Mouse (Mus musculus) CH12.LX (cell line): ENCODE measurements around the gene Tns3. TPM values are rescaled to one million over a fixed set of nuclear protein-coding genes. Genes with fewer than 3 reads are reported as not detected.

ENCODE experiments used
- DNase-seq: peaks from one replicate; pipeline ENCODE4 v3.0.0-alpha.2; 2013; ENCODE audit errors: extremely low read depth
- H3K27ac ChIP-seq: 2 replicates; pipeline ENCODE4 v1.5.1; 2012; ENCODE audit warnings: low read depth, mild to moderate bottlenecking, control low read depth, moderate library complexity; ENCODE audit not compliant: insufficient read depth
- H3K27me3 ChIP-seq: replicated peaks from 2 replicates; pipeline ENCODE3; 2012; ENCODE audit warnings: inconsistent platforms
- H3K36me3 ChIP-seq, 2 experiments: replicated peaks in 1 of 2; 2 replicates each; pipeline versions ENCODE3 to v1.6.1; 2012; ENCODE audit warnings: inconsistent platforms in 1 of 2, low read length in 1 of 2, mild to moderate bottlenecking in 1 of 2, mixed read lengths in 1 of 2, moderate library complexity in 1 of 2; ENCODE audit not compliant: control insufficient read depth in 1 of 2, insufficient read depth in 1 of 2
- H3K4me1 ChIP-seq, 2 experiments: 2 replicates each; pipeline ENCODE4 v1.6.1; 2012; ENCODE audit warnings: inconsistent platforms in 1 of 2, moderate library complexity in 1 of 2; ENCODE audit not compliant: insufficient read depth in 2 of 2, control insufficient read depth in 1 of 2
- H3K4me2 ChIP-seq: 2 replicates; pipeline ENCODE4 v1.6.1; 2012; ENCODE audit warnings: low read depth, mild to moderate bottlenecking, control low read depth; ENCODE audit not compliant: poor library complexity, insufficient read depth, severe bottlenecking
- H3K4me3 ChIP-seq, 3 experiments: fragments of 150-350 bp in 1 of 3; sonication (generic) in 1 of 3; replicated peaks in 1 of 3; 2 replicates each; pipeline versions ENCODE3 to v1.5.1; 2011 to 2012; ENCODE audit warnings: low read depth in 2 of 3, low read length in 2 of 3, mild to moderate bottlenecking in 2 of 3, moderate library complexity in 2 of 3, control low read depth in 1 of 3, improper control_type of control experiment in 1 of 3, inconsistent platforms in 1 of 3, mixed read lengths in 1 of 3; ENCODE audit not compliant: poor library complexity in 1 of 3
- H3K79me2 ChIP-seq: replicated peaks from 2 replicates; pipeline ENCODE4 v1.6.1; 2012; ENCODE audit warnings: mild to moderate bottlenecking, moderate library complexity; ENCODE audit not compliant: control insufficient read depth, poor library complexity, insufficient read depth, severe bottlenecking; ENCODE audit errors: extremely low read depth
- H3K9ac ChIP-seq: 2 replicates; pipeline ENCODE4 v1.6.1; 2012; ENCODE audit warnings: low read depth, mild to moderate bottlenecking, control low read depth, moderate library complexity; ENCODE audit not compliant: insufficient read depth
- H3K9me3 ChIP-seq: replicated peaks from 2 replicates; pipeline ENCODE3; 2012; ENCODE audit warnings: low read length, inconsistent platforms, mixed read lengths
- CHD1 ChIP-seq: IDR thresholded peaks from 2 replicates; pipeline ENCODE4 v1.6.1; 2012; ENCODE audit warnings: low read depth, low read length, improper control_type of control experiment, inconsistent platforms
- CHD2 ChIP-seq: IDR thresholded peaks from 2 replicates; pipeline ENCODE4 v1.6.1; 2011; ENCODE audit warnings: low read length, improper control_type of control experiment
- E2F4 ChIP-seq: IDR thresholded peaks from 2 replicates; pipeline ENCODE4 v1.6.1; 2011; ENCODE audit warnings: low read depth, low read length, improper control_type of control experiment; ENCODE audit not compliant: insufficient replicate concordance
- EP300 ChIP-seq: IDR thresholded peaks from 2 replicates; pipeline ENCODE4 v1.6.1; 2011; ENCODE audit warnings: low read length, improper control_type of control experiment
- GABPA ChIP-seq: IDR thresholded peaks from 2 replicates; pipeline ENCODE4 v1.6.1; 2012; ENCODE audit warnings: low read depth, low read length, improper control_type of control experiment, inconsistent platforms; ENCODE audit not compliant: insufficient replicate concordance
- HCFC1 ChIP-seq: IDR thresholded peaks from 2 replicates; pipeline ENCODE4 v1.6.1; 2012; ENCODE audit warnings: low read depth, mild to moderate bottlenecking, inconsistent platforms, low read length, improper control_type of control experiment
- KAT2A ChIP-seq: IDR thresholded peaks from 2 replicates; pipeline ENCODE4 v1.6.1; 2012; ENCODE audit warnings: low read length, improper control_type of control experiment, inconsistent platforms; ENCODE audit not compliant: insufficient replicate concordance
- MAZ ChIP-seq: IDR thresholded peaks from 2 replicates; pipeline ENCODE4 v1.6.1; 2012; ENCODE audit warnings: low read depth, mild to moderate bottlenecking, inconsistent platforms, low read length, improper control_type of control experiment, moderate library complexity
- PAX5 ChIP-seq: IDR thresholded peaks from 2 replicates; pipeline ENCODE4 v1.6.1; 2012; ENCODE audit warnings: low read length, inconsistent platforms, mixed read lengths
- POLR2A ChIP-seq: IDR thresholded peaks from 2 replicates; pipeline ENCODE4 v1.6.1; 2011; ENCODE audit warnings: low read depth, mild to moderate bottlenecking, improper control_type of control experiment, low read length
- POLR2AphosphoS2 ChIP-seq: IDR thresholded peaks from 2 replicates; pipeline ENCODE4 v1.6.1; 2011; ENCODE audit warnings: low read depth, low read length, improper control_type of control experiment
- RCOR1 ChIP-seq: conservative IDR thresholded peaks from 2 replicates; pipeline ENCODE4 v1.6.1; 2012; ENCODE audit warnings: low read depth, mild to moderate bottlenecking, inconsistent platforms, low read length, improper control_type of control experiment
- SIN3A ChIP-seq: IDR thresholded peaks from 2 replicates; pipeline ENCODE4 v1.6.1; 2012; ENCODE audit warnings: low read length, improper control_type of control experiment, inconsistent platforms
- USF1 ChIP-seq: IDR thresholded peaks from 2 replicates; pipeline ENCODE4 v1.6.1; 2014; ENCODE audit warnings: low read depth, mild to moderate bottlenecking, inconsistent platforms, low read length, improper control_type of control experiment
- ZC3H11A ChIP-seq: IDR thresholded peaks from 2 replicates; pipeline ENCODE4 v1.6.1; 2012; ENCODE audit warnings: low read depth, mild to moderate bottlenecking, inconsistent platforms, low read length, improper control_type of control experiment
- ZKSCAN1 ChIP-seq: IDR thresholded peaks from 2 replicates; pipeline ENCODE4 v1.6.1; 2012; ENCODE audit warnings: low read depth, inconsistent platforms, low read length, improper control_type of control experiment, borderline replicate concordance
- ZMIZ1 ChIP-seq: IDR thresholded peaks from 2 replicates; pipeline ENCODE4 v1.6.1; 2012; ENCODE audit warnings: low read depth, mild to moderate bottlenecking, inconsistent platforms, low read length, improper control_type of control experiment
- ZNF384 ChIP-seq: IDR thresholded peaks from 2 replicates; pipeline ENCODE4 v1.6.1; 2012; ENCODE audit warnings: low read depth, low read length, improper control_type of control experiment, inconsistent platforms
- dilution Hi-C: fragments of 300-500 bp; cut with MboI; formaldehyde crosslinking; loops from 2 replicates; pipeline ENCODE4 v1.14.3; 2020; ENCODE audit warnings: low sequenced_read_pairs; ENCODE audit not compliant: extremely low pct_unique_long_range_greater_than_20kb, extremely low pct_ligation_motif_present
- in situ Hi-C: fragments of 300-500 bp; cut with MboI; formaldehyde crosslinking; loops from 3 replicates; pipeline ENCODE4 v1.14.3; 2019; ENCODE audit warnings: low sequenced_read_pairs, low pct_ligation_motif_present, low pct_unique_long_range_greater_than_20kb, mixed read lengths
- polyA plus RNA-seq: library from polyadenylated mRNA; unstranded; fragments of >175 nt; gene quantifications from 2 replicates; pipeline ENCODE4 v1.2.1, GENCODE M21; 2012; ENCODE audit warnings: low read depth; ENCODE audit not compliant: insufficient read length
- total RNA-seq, 2 experiments: library from RNA; depleted of rRNA; stranded (reverse); fragments of 300-350 nt in 1 of 2; fragments of >200 nt in 1 of 2; gene quantifications; 2 replicates each; pipeline ENCODE4 v1.2.3; 2012 to 2014

The Tns3 gene
- total and polyA plus RNA-seq, 3 experiments = 0.03 to 1.3 (median 0.33) TPM

DNA sequence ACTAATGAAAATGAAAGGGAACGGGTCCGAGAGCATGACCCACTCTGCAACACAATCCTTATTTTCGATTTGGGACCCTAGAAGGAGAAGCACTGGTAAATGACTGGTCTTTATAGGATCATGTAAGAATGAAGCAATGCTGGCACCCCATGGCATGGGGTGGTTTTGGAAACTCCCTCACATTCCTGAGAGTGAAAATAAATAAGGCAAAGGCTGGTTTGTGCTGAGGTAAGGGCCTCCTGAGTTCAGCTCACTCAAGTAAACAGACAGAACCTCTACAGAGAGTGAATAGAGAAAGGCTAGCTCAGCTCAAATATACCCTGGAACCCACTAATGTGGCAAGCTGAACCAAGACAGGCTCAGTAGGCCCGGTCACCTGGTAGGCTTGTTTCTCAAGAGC, 179.8 kb downstream of the Tns3 start:
- H3K36me3 ChIP-seq = no peaks in the 10 kb centered on the region
- no peaks in the 10 kb centered on the region for H3K79me2 ChIP-seq
- H3K4me2 ChIP-seq = no peak overlapping the region
- H3K4me3 ChIP-seq = no peak overlapping the region
- H3K9ac ChIP-seq = no peak overlapping the region
- H3K9me3 ChIP-seq = no peaks in the 10 kb centered on the region
- TF ChIP-seq CHD2 (no peak), ZKSCAN1 (no peak), POLR2AphosphoS2 (no peak), KAT2A (no peak), ZNF384 (no peak), PAX5 (no peak)
- DNase-seq = no peak
- peaks cover 94% of the 10 kb centered on the region for H3K27me3 ChIP-seq
- in situ Hi-C loops (no loop called here), dilution Hi-C loops (no loop called here)
- no peak overlapping the region for H3K27ac ChIP-seq
- no peaks in the 10 kb centered on the region for H3K4me1 ChIP-seq

DNA sequence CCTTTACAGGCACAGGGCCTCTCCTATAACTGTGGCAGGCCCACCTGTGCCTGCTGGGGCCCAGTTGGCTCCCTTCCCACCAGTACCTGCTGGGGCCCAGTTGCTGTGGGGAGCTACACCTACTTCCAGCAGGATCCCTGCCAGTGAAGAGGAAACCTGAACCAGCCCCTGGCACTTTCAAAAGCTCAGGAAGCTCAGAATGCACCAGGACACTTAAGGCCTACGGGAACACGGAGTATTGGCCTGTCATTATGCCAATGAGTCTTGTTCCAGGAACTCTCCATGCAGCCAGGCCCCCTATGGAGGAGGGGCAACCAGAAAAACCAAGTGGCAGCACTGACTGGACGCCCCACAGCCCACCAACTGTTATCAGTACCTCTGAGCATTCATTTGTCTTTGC, 181.6 kb downstream of the Tns3 start:
- H3K4me3 ChIP-seq = no peak overlapping the region
- H3K9ac ChIP-seq = no peak overlapping the region
- no peaks in the 10 kb centered on the region for H3K36me3 ChIP-seq
- no peaks in the 10 kb centered on the region for H3K79me2 ChIP-seq
- H3K4me1 ChIP-seq = no peaks in the 10 kb centered on the region
- TF ChIP-seq POLR2A (no peak), RCOR1 (no peak), ZMIZ1 (no peak), GABPA (no peak)
- in situ Hi-C loops = no loop called here
- dilution Hi-C loops = no loop called here
- no peak for DNase-seq
- H3K9me3 ChIP-seq = no peaks in the 10 kb centered on the region
- no peak overlapping the region for H3K27ac ChIP-seq
- H3K4me2 ChIP-seq = no peak overlapping the region
- peaks cover 99% of the 10 kb centered on the region for H3K27me3 ChIP-seq

DNA sequence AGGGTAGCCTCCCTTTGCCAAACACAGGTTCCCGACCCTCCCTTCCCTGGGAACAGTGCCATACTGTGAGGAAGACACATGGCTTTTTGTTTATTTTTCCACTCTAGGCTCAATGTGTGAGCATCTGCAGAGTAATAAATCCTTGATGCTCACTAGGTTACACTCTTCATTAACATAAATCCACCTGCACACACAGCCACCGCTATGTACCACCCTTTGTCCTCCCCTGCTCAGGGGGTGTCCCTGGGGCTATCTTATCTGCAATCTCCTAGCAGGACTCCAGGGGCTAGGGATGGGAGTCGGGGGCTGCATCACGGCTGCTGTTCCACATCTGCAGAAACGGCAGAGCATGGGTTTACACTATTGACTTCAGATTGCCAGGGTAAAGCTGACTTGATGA, 182.4 kb downstream of the Tns3 start:
- Histone ChIP-seq H3K4me3 (no peak overlapping the region), H3K9ac (no peak overlapping the region), H3K4me2 (no peak overlapping the region), H3K79me2 (no peaks in the 10 kb centered on the region), H3K4me1 (no peaks in the 10 kb centered on the region), H3K36me3 (no peaks in the 10 kb centered on the region), H3K27ac (no peak overlapping the region), H3K9me3 (no peaks in the 10 kb centered on the region), H3K27me3 (peaks cover 98% of the 10 kb centered on the region)
- no peak for DNase-seq
- dilution Hi-C loops = no loop called here
- in situ Hi-C loops = no loop called here
- no peak for TF ChIP-seq SIN3A
- no peak for TF ChIP-seq ZC3H11A
- no peak for TF ChIP-seq KAT2A
- TF ChIP-seq CHD1 = no peak
- no peak for TF ChIP-seq POLR2A
- no peak for TF ChIP-seq E2F4
- no peak for TF ChIP-seq ZNF384
- no peak for TF ChIP-seq MAZ
- TF ChIP-seq EP300 = no peak
- TF ChIP-seq USF1 = no peak
- TF ChIP-seq HCFC1 = no peak
